In the genomic region with DNA sequence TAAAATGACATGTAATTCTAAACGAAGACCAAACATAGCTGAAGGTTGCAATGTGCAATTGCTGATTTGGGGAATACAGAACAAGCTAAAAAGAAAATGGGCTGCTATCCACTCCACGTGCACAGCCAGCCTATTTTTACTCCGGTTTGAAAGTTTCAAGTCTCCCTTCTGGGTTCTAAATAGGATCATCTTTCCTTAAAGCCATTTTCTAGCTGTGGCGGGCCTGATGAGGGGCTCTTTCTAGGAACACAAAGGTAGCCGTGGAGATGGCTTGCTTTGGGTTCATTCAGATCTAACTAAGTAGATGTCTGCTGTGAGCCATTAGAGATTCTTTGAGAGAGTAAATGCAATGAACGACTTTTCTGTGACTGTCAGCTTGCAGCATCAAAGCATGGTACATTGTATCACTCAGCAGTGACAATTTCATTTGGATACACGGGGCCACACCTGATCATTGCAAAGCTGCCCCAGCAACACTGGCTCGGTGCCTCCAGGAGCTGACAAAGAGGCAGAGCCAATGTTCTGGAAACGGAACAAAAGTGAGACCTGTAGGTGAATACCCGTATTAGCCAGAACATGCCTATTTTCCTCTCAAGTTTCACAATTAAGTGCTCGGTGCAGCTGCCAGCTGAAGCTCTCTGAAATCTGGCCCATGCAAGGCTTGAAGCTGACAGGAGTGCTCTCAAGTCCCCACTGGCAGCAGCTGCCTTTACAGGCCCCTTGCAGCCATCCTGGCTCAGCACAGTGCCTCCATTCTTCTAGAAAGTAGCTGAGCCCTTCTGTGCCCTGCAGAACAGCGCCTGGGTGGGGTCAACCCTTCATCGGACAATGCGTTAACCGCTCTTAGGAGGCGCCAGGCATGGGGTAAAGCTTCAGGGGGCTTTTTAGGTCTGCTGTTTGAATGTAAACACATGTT, we compare ENCODE assay signal across 8 mouse cellular contexts.
A peak's percentile ranks its signal among the peaks of the same experiment; 100 is the strongest.
DNase-seq lines count a peak whose midpoint lies in the region; ATAC-seq and TF ChIP-seq lines count a peak whose summit lies in the region.

No protein-coding gene starts in this region.

- peaks cover 11% of the 10 kb centered on the region for H3K4me1 ChIP-seq in intestine, embryonic 14.5 days (replicated peaks; ENCODE audit: control insufficient read depth, insufficient read depth, low read length)
- no peaks in the 10 kb centered on the region for H3K4me1 ChIP-seq in intestine, postnatal 0 days (replicated peaks; ENCODE audit: control insufficient read depth, insufficient read depth, low read length)
- H3K4me1 ChIP-seq in embryonic facial prominence, embryonic 13.5 days, result peaks cover 32% of the 10 kb centered on the region
- H3K4me1 ChIP-seq in heart, embryonic 13.5 days, result peaks cover 17% of the 10 kb centered on the region
- no peaks in the 10 kb centered on the region for H3K4me1 ChIP-seq in liver, embryonic 11.5 days (replicated peaks; ENCODE audit: control insufficient read depth, insufficient read depth, low read length)
- peaks cover 10% of the 10 kb centered on the region for H3K4me1 ChIP-seq in olfactory bulb, adult 2 months (ENCODE audit: control insufficient read depth, insufficient read depth, low read length)

- H3K9ac ChIP-seq in intestine, embryonic 14.5 days (ENCODE audit: low read length), result no peak overlapping the region
- H3K9ac ChIP-seq in intestine, postnatal 0 days (ENCODE audit: low read depth, low read length), result no peak overlapping the region
- peak overlapping the region; percentile 21; the same call in 1 of the 2 replicates for H3K9ac ChIP-seq in embryonic facial prominence, embryonic 13.5 days
- H3K9ac ChIP-seq in heart, embryonic 13.5 days, result peak overlapping the region; percentile 30; the same call in 1 of the 2 replicates
- H3K9ac ChIP-seq in liver, embryonic 11.5 days (ENCODE audit: low read depth, low read length), result no peak overlapping the region

- no peaks in the 10 kb centered on the region for H3K27me3 ChIP-seq in intestine, embryonic 14.5 days (replicated peaks; ENCODE audit: control insufficient read depth, insufficient read depth, low read length)
- H3K27me3 ChIP-seq in intestine, postnatal 0 days (replicated peaks; ENCODE audit: control insufficient read depth, insufficient read depth, low read length), result no peaks in the 10 kb centered on the region
- no peaks in the 10 kb centered on the region for H3K27me3 ChIP-seq in embryonic facial prominence, embryonic 13.5 days
- no peaks in the 10 kb centered on the region for H3K27me3 ChIP-seq in heart, embryonic 13.5 days (replicated peaks)
- H3K27me3 ChIP-seq in liver, embryonic 11.5 days (replicated peaks; ENCODE audit: control insufficient read depth, insufficient read depth, low read length), result no peaks in the 10 kb centered on the region

- H3K27ac ChIP-seq in intestine, embryonic 14.5 days (ENCODE audit: low read depth), result peak overlapping the region; percentile 70; the same call in 1 of the 2 replicates
- no peak overlapping the region for H3K27ac ChIP-seq in intestine, postnatal 0 days (ENCODE audit: low read depth, low read length)
- peak overlapping the region; percentile 90 for H3K27ac ChIP-seq in embryonic facial prominence, embryonic 13.5 days
- peak overlapping the region; percentile 57 for H3K27ac ChIP-seq in heart, embryonic 13.5 days (replicated peaks)
- H3K27ac ChIP-seq in liver, embryonic 11.5 days (ENCODE audit: low read depth, low read length), result peak overlapping the region; percentile 39; the same call in 1 of the 2 replicates
- H3K27ac ChIP-seq in olfactory bulb, adult 2 months (ENCODE audit: insufficient read depth, low read depth, low read length), result 0 out of 2 replicates have a peak overlapping the region, but pooled peaks have one; percentile 34

- ATAC-seq in intestine, embryonic 14.5 days (replicated peaks; ENCODE audit: low FRiP score, low TSS enrichment, low read depth), result peak; percentile 43; the same call in 1 of the 2 replicates
- no peak for ATAC-seq in intestine, postnatal 0 days
- peak; percentile 79 for ATAC-seq in embryonic facial prominence, embryonic 13.5 days (ENCODE audit: insufficient number of reproducible peaks, insufficient read depth, low FRiP score, low TSS enrichment, low read depth)
- ATAC-seq in heart, embryonic 13.5 days (ENCODE audit: extremely low read depth, insufficient number of reproducible peaks, low FRiP score, low TSS enrichment), result no peak
- no peak for ATAC-seq in liver, embryonic 11.5 days (replicated peaks; ENCODE audit: low FRiP score)

- no peak for TF ChIP-seq CTCF in intestine, postnatal 0 days (IDR thresholded peaks at IDR 0.05; ENCODE audit: low read depth)
- no peak for TF ChIP-seq CTCF in olfactory bulb, adult 2 months (IDR thresholded peaks at IDR 0.05; ENCODE audit: insufficient read depth, low read depth, low read length)

- no peak overlapping the region for H3K4me2 ChIP-seq in intestine, embryonic 14.5 days (ENCODE audit: low read length)
- H3K4me2 ChIP-seq in intestine, postnatal 0 days (replicated peaks; ENCODE audit: low read depth), result no peak overlapping the region
- H3K4me2 ChIP-seq in embryonic facial prominence, embryonic 13.5 days, result peak overlapping the region; percentile 32
- H3K4me2 ChIP-seq in heart, embryonic 13.5 days, result no peak overlapping the region
- no peak overlapping the region for H3K4me2 ChIP-seq in liver, embryonic 11.5 days

- H3K36me3 ChIP-seq in intestine, embryonic 14.5 days (ENCODE audit: control insufficient read depth, insufficient read depth, low read length), result no peaks in the 10 kb centered on the region
- no peaks in the 10 kb centered on the region for H3K36me3 ChIP-seq in intestine, postnatal 0 days (ENCODE audit: control insufficient read depth, insufficient read depth)
- no peaks in the 10 kb centered on the region; the same call in 1 of the 2 replicates for H3K36me3 ChIP-seq in embryonic facial prominence, embryonic 13.5 days
- H3K36me3 ChIP-seq in heart, embryonic 13.5 days, result peaks cover 15% of the 10 kb centered on the region
- H3K36me3 ChIP-seq in liver, embryonic 11.5 days (ENCODE audit: control insufficient read depth, insufficient read depth, low read length), result no peaks in the 10 kb centered on the region

- peak; percentile 60 for DNase-seq in intestine, embryonic 14.5 days (ENCODE audit: low spot score)
- DNase-seq in liver, embryonic 11.5 days (ENCODE audit: low spot score), result no peak
- no peak for DNase-seq in thymus, postnatal 25 days
- no peak for DNase-seq in adrenal gland, adult 18-20 months (ENCODE audit: low spot score in 2 of 2)

- no peaks in the 10 kb centered on the region for H3K9me3 ChIP-seq in intestine, embryonic 14.5 days (ENCODE audit: control insufficient read depth, low read length)
- H3K9me3 ChIP-seq in intestine, postnatal 0 days (ENCODE audit: control insufficient read depth), result no peaks in the 10 kb centered on the region
- no peaks in the 10 kb centered on the region for H3K9me3 ChIP-seq in embryonic facial prominence, embryonic 13.5 days
- no peaks in the 10 kb centered on the region for H3K9me3 ChIP-seq in heart, embryonic 13.5 days
- no peaks in the 10 kb centered on the region for H3K9me3 ChIP-seq in liver, embryonic 11.5 days (ENCODE audit: control insufficient read depth, low read length)

- TF ChIP-seq POLR2A in olfactory bulb, adult 2 months (IDR thresholded peaks at IDR 0.05; ENCODE audit: insufficient read depth, low read depth, low read length), result no peak

- no peak overlapping the region for H3K4me3 ChIP-seq in intestine, embryonic 14.5 days (ENCODE audit: low read depth, low read length)
- H3K4me3 ChIP-seq in intestine, postnatal 0 days (ENCODE audit: low read depth, low read length), result no peak overlapping the region
- no peak overlapping the region for H3K4me3 ChIP-seq in embryonic facial prominence, embryonic 13.5 days
- no peak overlapping the region for H3K4me3 ChIP-seq in heart, embryonic 13.5 days
- H3K4me3 ChIP-seq in liver, embryonic 11.5 days (ENCODE audit: low read depth, low read length), result no peak overlapping the region
- no peak overlapping the region for H3K4me3 ChIP-seq in olfactory bulb, adult 2 months (ENCODE audit: insufficient read depth, low read depth, low read length)

- 37% methylated on average over 16 of the region's 16 CpGs for WGBS in intestine, embryonic 14.5 days
- whole genome bisulfite sequencing in intestine, postnatal 0 days, result 56% methylated on average over 16 of the region's 16 CpGs
- WGBS in embryonic facial prominence, embryonic 13.5 days, result 12% methylated on average over 16 of the region's 16 CpGs
- 56% methylated on average over 16 of the region's 16 CpGs for WGBS in heart, embryonic 13.5 days
- WGBS in liver, embryonic 11.5 days, result 71% methylated on average over 16 of the region's 16 CpGs
- 35% methylated on average over 16 of the region's 16 CpGs for WGBS in olfactory bulb, adult 2 months

Comparison
In these comparisons a context has a peak if more than half of its experiments do, and no peak if none do; other contexts are left out.
1. ATAC-seq: peak in intestine, embryonic 14.5 days (single experiment) and embryonic facial prominence, embryonic 13.5 days (single experiment); none in intestine, postnatal 0 days (single experiment), heart, embryonic 13.5 days (single experiment) and liver, embryonic 11.5 days (single experiment).
2. H3K9ac ChIP-seq: peak in embryonic facial prominence, embryonic 13.5 days (single experiment) and heart, embryonic 13.5 days (single experiment); none in intestine, embryonic 14.5 days (single experiment), intestine, postnatal 0 days (single experiment) and liver, embryonic 11.5 days (single experiment).